Mouse (Mus musculus) lung, embryonic 14.5 days (tissue): ENCODE results near the gene Acot7. TPM values are rescaled to one million over a fixed set of nuclear protein-coding genes. Genes with fewer than 3 reads are reported as not detected.

Experiments used
- ATAC-seq: fragments of 200-750 bp; cut with Nextera tagmentation; 2 replicates; pipeline ENCODE4 v1.8.0; 2017; ENCODE audit warnings: mild to moderate bottlenecking, moderate TSS enrichment, moderate library complexity; ENCODE audit not compliant: insufficient read depth
- DNase-seq: peaks from one replicate; pipeline ENCODE4 v3.0.0-alpha.2; 2015
- H3K27ac ChIP-seq: fragments of 300-500 bp; sonication (generic); 2 replicates; pipeline ENCODE4 v1.5.1; 2014; ENCODE audit warnings: low read depth, mild to moderate bottlenecking, moderate library complexity
- H3K27me3 ChIP-seq: fragments of 300-500 bp; sonication (generic); 2 replicates; pipeline ENCODE4 v1.6.1; 2014; ENCODE audit warnings: low read length, control low read depth; ENCODE audit not compliant: insufficient read depth
- H3K36me3 ChIP-seq: fragments of 300-500 bp; sonication (generic); 2 replicates; pipeline ENCODE4 v1.6.1; 2014; ENCODE audit warnings: control low read depth; ENCODE audit not compliant: insufficient read depth
- H3K4me1 ChIP-seq: fragments of 300-500 bp; sonication (generic); 2 replicates; pipeline ENCODE4 v1.6.1; 2014; ENCODE audit warnings: antibody characterized with exemption, control low read depth; ENCODE audit not compliant: insufficient read depth
- H3K4me2 ChIP-seq: fragments of 300-500 bp; sonication (generic); 2 replicates; pipeline ENCODE4 v1.6.1; 2014; ENCODE audit warnings: mild to moderate bottlenecking
- H3K4me3 ChIP-seq: fragments of 300-500 bp; sonication (generic); 2 replicates; pipeline ENCODE4 v1.5.1; 2014; ENCODE audit warnings: low read depth, low read length
- H3K9ac ChIP-seq: fragments of 300-500 bp; sonication (generic); 2 replicates; pipeline ENCODE4 v1.6.1; 2014
- H3K9me3 ChIP-seq: fragments of 300-500 bp; sonication (generic); 2 replicates; pipeline ENCODE4 v1.6.1; 2016; ENCODE audit warnings: low read depth, low read length, control low read depth
- CTCF ChIP-seq: IDR thresholded peaks from 2 replicates; pipeline ENCODE4 v1.5.1; 2016; ENCODE audit warnings: antibody characterized with exemption, low read depth
- WGBS: fragments of 180-500 bp; shearing (Covaris S2); extraction: QIAGEN DNeasy Blood & Tissue Kit; methylation state at CpG from one replicate; pipeline ENCODE4 v1.1.7; 2014; 5-methylcytosine and 5-hydroxymethylcytosine counted together
- polyA plus RNA-seq: library from polyadenylated mRNA; unstranded; fragments of >200 nt; fragmentation: Nextera tagmentation; extraction: Ambion mirVana; gene quantifications from 2 replicates; pipeline ENCODE4 v1.2.1, GENCODE M21; 2014

Acot7 gene
- polyA plus RNA-seq, 1 experiment from 2014 or later, result 55.8 TPM

DNA sequence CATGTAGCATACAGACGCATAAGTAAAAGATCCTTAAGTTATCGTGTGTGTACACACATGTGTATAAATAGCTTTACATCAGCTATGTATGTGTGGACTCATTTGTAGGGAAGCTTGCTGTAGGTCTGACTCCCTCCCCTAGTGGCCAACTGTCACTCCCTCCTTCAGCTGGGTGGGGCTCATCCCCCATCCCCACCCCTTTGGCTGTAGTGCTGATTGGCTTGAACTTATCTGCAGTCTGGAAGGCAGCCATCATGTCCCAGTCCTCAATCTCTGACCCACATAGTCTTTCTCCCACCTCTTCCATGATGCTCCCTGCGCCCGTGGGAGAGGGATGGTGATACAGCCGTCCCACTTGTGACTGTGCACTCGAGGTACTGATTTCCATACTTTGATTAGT lies 26.7 kb downstream of the Acot7 start:
- TF ChIP-seq CTCF, result peak; percentile 38; the same call in 1 of the 2 replicates
- no peak overlapping the region for H3K4me2 ChIP-seq
- H3K36me3 ChIP-seq, result no peaks in the 10 kb centered on the region
- no peak overlapping the region for H3K4me3 ChIP-seq
- no peaks in the 10 kb centered on the region for H3K27me3 ChIP-seq
- no peak overlapping the region for H3K9ac ChIP-seq
- 75% methylated on average over 6 of the region's 6 CpGs for WGBS
- H3K9me3 ChIP-seq, result no peaks in the 10 kb centered on the region
- H3K4me1 ChIP-seq, result peaks cover 22% of the 10 kb centered on the region
- ATAC-seq, result no peak
- DNase-seq, result peak; percentile 18
- no peak overlapping the region for H3K27ac ChIP-seq

DNA sequence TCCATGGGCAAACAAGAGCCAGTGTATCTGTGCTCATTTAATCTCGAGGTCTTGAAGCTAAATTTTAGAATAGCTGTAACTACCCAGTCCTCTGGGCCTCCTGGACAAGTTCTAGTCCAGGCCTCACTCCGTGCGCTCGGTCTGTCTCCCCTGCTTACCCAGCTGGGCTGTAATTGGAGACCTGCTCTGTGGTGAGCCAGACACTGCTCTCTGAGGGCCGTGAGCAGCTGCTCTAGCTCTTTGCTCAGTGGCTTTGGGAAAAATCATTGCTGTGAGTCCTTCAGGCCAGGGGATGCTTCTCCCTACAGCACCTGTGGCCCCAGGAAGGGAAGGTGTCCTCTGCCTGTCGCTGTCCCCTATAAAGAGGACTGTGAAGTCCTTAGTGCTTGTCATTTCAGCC lies 28.3 kb downstream of the Acot7 start:
- no peaks in the 10 kb centered on the region for H3K9me3 ChIP-seq
- H3K4me2 ChIP-seq, result no peak overlapping the region
- peaks cover 22% of the 10 kb centered on the region for H3K4me1 ChIP-seq
- no peak overlapping the region for H3K4me3 ChIP-seq
- 43% methylated on average over 6 of the region's 6 CpGs for WGBS
- no peak for ATAC-seq
- no peak for TF ChIP-seq CTCF
- H3K27ac ChIP-seq, result no peak overlapping the region
- H3K27me3 ChIP-seq, result no peaks in the 10 kb centered on the region
- no peaks in the 10 kb centered on the region for H3K36me3 ChIP-seq
- no peak overlapping the region for H3K9ac ChIP-seq
- no peak for DNase-seq

DNA sequence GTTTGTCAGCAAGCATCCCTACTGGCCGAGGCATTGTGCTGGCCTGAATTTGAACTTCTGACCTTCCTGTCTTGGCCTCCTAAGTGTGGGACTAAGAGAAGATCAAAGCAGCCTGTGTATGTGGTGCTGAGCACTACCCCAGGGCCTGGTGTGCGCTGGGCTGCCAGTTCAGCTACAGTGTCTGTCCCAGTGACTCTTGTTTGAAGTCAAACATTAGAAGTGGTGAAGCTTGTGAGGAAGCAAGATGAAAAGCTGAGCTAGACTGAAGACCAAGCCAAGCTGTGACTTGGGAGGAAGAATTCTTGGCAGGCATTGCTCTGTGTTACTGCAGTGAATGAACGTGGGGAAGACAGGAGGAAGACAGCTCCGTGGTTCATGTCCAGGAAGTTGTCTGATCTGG lies 31.7 kb downstream of the Acot7 start:
- Histone ChIP-seq H3K36me3 (no peaks in the 10 kb centered on the region), H3K9me3 (no peaks in the 10 kb centered on the region), H3K4me1 (peaks cover 7% of the 10 kb centered on the region), H3K9ac (no peak overlapping the region; the same call in 1 of the 2 replicates), H3K27ac (peak overlapping the region; percentile 54; the same call in 1 of the 2 replicates), H3K4me3 (no peak overlapping the region), H3K27me3 (no peaks in the 10 kb centered on the region), H3K4me2 (no peak overlapping the region)
- TF ChIP-seq CTCF, result no peak
- peak; percentile 78 for DNase-seq
- WGBS, result 8% methylated on average over 4 of the region's 4 CpGs
- peak; percentile 63 for ATAC-seq

DNA sequence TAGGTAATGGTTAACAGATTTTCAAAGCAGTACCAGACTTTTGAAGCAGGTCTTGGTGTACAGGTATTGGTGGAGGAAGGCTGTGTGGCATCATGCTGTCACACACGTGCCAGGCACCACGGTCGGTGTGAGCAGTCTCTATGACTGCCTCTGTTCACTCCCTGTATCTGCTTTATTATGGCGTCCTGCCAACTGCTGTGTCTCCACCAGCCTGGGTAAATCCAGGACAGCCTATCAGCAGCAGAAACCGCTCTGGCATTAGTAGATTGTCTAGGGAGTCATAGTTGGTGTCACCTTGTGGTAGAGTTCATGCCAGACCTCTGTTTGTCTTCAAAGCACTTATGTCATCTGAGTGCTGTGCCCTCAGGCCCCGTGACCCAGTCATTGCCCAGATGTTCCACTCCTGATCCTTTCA lies 34.2 kb downstream of the Acot7 start:
- Histone ChIP-seq H3K9ac (no peak overlapping the region), H3K4me3 (no peak overlapping the region), H3K27me3 (no peaks in the 10 kb centered on the region), H3K4me2 (no peak overlapping the region), H3K9me3 (no peaks in the 10 kb centered on the region), H3K27ac (no peak overlapping the region), H3K4me1 (peaks cover 7% of the 10 kb centered on the region), H3K36me3 (no peaks in the 10 kb centered on the region)
- 55% methylated on average over 6 of the region's 6 CpGs for WGBS
- DNase-seq, result peak; percentile 35
- no peak for ATAC-seq
- no peak for TF ChIP-seq CTCF

DNA sequence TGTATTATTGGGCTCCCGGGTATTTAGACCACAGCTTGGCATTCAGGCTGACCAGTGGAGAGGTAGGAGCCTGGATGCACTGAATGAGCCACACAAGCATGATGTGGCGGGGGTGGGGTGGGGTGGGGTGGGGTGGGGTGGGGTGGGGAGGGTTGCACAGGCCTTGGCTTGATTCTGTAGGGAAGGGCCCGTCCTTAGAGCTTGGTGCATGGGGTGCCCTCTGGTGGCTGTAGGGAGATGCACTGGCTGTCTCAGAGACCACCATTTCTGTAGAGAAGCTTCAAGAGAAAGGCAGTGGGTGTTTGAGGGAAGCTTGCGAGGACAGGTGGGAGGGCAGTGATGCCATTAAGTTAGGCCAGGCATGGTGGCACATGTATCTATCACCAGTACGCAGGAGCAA lies 34.6 kb downstream of the Acot7 start:
- ATAC-seq (peak; percentile 41; the same call in 1 of the 2 replicates), DNase-seq (peak; percentile 78)
- H3K9me3 ChIP-seq, result no peaks in the 10 kb centered on the region
- TF ChIP-seq CTCF, result peak; percentile 78
- H3K36me3 ChIP-seq, result no peaks in the 10 kb centered on the region
- H3K27ac ChIP-seq, result no peak overlapping the region
- WGBS, result 30% methylated on average over 5 of the region's 5 CpGs
- no peak overlapping the region for H3K9ac ChIP-seq
- H3K4me3 ChIP-seq, result no peak overlapping the region
- H3K27me3 ChIP-seq, result no peaks in the 10 kb centered on the region
- H3K4me1 ChIP-seq, result peaks cover 7% of the 10 kb centered on the region
- H3K4me2 ChIP-seq, result no peak overlapping the region

DNA sequence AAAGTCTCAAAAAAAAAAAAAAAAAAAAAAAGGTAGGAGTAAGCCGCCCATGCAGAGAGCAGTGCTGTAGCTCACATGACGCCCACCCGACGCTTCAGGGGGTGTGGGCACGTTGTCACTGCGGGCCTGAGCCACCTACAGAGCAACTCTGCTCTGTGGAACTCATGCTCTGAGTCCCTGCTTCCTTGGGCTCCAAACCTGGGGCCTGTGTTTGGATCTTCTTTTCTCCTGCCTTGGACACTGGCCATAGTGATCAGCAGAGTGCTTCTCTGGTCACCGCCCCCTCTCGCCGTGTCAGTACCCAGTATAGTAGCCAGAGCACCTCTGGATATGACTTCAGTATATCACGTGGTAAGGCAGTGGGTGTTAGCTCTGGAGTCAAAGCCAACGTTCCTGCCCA lies 35.0 kb downstream of the Acot7 start:
- DNase-seq (no peak), ATAC-seq (no peak)
- Histone ChIP-seq H3K27ac (no peak overlapping the region), H3K9me3 (no peaks in the 10 kb centered on the region), H3K9ac (no peak overlapping the region), H3K36me3 (no peaks in the 10 kb centered on the region), H3K4me1 (peaks cover 7% of the 10 kb centered on the region), H3K4me2 (no peak overlapping the region), H3K27me3 (no peaks in the 10 kb centered on the region), H3K4me3 (no peak overlapping the region)
- 61% methylated on average over 11 of the region's 11 CpGs for WGBS
- no peak for TF ChIP-seq CTCF

DNA sequence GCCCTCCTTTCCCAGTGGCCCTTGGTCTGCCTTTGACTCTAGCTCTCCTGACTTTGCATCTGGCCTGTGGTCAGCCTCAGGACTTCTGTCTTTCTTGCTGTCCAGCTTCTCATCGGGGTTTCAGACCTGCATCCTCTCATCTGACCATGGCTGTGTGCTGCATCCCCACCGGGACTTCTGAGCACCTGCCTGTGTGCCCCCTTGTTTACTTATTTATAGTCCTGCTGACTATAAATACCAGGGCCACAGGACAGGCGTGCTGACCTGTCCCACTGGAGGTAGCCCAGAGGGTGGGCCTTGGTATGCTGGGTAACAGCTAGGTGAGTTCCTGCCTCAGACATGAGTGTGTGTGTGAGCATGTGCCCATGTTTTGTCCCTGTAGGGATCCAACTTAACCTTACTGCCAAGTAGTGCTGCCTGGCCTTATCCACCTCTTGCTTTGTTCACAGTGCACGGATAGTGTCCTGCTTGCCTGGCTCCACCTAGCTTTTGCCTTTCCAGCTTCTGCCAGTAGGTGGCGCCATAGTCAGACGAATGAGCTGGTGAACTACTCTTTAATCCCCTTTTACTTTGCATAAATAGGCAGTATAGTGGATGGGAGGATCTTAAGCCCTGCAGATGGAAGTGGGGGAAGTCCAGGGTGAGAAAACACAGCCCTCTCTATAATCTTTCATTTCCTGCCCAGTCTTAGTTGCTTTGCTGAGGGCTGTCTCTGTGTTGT lies 36.0 kb downstream of the Acot7 start:
- Histone ChIP-seq H3K9ac (no peak overlapping the region), H3K4me3 (no peak overlapping the region), H3K36me3 (peaks cover 2% of the 10 kb centered on the region; the same call in 1 of the 2 replicates), H3K4me2 (no peak overlapping the region), H3K4me1 (peaks cover 7% of the 10 kb centered on the region), H3K9me3 (no peaks in the 10 kb centered on the region), H3K27me3 (no peaks in the 10 kb centered on the region), H3K27ac (no peak overlapping the region)
- peak; percentile 97 for DNase-seq
- peak; percentile 40; the same call in 1 of the 2 replicates for ATAC-seq
- 34% methylated on average over 6 of the region's 6 CpGs for WGBS
- TF ChIP-seq CTCF, result peak; percentile 99
